Mouse (Mus musculus) kidney, postnatal 10 days (tissue): ENCODE measurements around the gene Tbc1d4.

ENCODE experiments used
- DNase-seq: peaks from one replicate; pipeline ENCODE4 v3.0.0; 2021; ENCODE audit warnings: mixed read lengths

The Tbc1d4 gene

DNA sequence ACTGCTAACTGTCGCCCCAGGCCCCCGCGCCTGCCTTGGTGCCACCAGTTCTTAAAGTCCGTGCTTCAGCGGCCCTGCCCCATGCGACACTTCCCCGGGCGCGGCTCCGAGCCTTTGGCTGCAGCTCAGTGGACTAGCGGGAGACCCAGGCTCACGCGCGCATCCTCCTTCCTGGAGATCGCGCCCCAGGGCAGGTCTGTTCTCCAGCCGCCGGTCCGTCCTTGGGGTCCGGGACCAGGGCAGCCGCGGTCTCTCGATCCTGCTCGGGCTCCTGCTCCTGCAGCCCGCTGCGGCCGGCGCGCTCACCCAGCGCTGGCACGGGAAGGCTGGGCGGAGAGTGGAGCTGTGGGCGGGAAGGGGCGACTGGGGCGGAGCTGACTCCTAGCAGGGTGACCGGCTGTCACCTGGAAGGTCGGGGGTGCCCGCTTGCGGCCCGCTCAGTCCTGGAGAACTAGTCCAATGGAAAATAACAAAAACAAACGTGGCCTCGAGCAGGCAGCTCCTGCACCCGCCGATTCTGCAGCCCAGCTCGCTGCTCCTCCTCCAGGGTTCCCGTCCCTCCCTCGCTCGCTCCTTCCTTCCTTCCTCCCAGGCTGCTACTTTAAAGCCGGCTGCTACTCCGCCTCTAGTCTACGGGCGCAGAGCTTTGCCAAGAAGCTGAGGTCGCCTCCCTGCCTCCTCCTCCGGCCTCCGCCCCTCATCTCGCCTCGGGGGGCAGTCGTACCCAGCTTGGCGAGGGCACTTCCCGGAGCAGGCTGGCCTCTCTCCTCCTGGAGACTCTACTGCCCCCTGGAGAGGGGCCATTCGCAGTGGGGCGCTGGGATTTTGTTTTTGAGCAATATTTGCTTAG, at the start of gene Tbc1d4:
Gene Tbc1d4 (minus strand): TSS at position 673 of the 850 bp plus-strand sequence.
- DNase-seq, result peak; percentile 89

- DNase-seq, result no peak
Measured at GRCm38 (mm10) chr14:101656307-101656706, 47.3 kb upstream of the Tbc1d4 start.

- peak; percentile 26 for DNase-seq
Measured at GRCm38 (mm10) chr14:101654526-101654909, 45.5 kb upstream of the Tbc1d4 start.

- DNase-seq, result peak; percentile 98
Measured at GRCm38 (mm10) chr14:101653581-101654525, 44.9 kb upstream of the Tbc1d4 start, which contains the start of gene Uchl3. Gene Uchl3, plus strand, starts transcription at chr14:101653967.

DNA sequence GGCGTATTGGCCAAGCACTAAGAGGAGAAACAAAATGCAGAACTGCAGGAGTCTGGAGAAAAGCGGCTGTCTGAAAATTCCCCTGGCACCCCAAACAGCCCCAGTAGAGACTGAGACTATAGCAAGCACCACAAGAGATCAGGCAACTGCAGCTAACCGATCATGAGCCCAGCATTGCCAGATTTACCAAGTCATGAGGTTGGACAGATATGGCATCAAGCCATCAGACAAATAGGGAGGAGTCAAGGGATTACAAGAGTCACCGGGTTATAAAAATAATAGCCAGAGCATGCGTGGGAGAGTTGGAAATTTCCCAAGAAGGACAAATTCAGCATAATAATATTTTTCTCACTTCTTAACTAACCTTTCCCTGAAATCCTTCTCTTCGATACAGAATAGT, 43.6 kb upstream of the Tbc1d4 start:
- DNase-seq, result no peak

- no peak for DNase-seq
Measured at GRCm38 (mm10) chr14:101650551-101650950, 41.6 kb upstream of the Tbc1d4 start.

DNA sequence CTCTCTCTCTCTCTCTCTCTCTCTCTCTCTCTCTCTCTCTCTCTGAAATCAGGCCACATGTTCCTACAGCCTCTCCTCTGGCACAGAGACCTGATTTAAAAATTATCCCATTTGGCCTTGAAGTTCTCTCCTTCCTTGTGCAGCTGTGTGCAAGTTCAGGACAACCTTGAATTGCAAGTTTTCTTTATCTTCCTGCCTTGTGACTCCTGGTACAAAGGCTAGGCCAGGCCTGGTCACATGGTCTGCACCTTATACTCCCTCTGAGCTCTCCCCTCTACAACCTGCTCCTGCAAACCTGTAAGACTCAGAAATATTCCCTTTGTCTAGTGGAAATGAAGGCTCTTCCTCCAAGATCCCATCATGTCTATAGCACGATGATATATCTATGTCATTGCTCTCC, 36.0 kb upstream of the Tbc1d4 start:
- no peak for DNase-seq

GRCm38 (mm10) chr14:101640153-101640843, 31.3 kb upstream of the Tbc1d4 start, which contains the start of gene Commd6:
Gene Commd6, minus strand, starts transcription at chr14:101640686.
- peak; percentile 94 for DNase-seq

- DNase-seq, result no peak
Measured at GRCm38 (mm10) chr14:101637381-101637780, 28.4 kb upstream of the Tbc1d4 start.

GRCm38 (mm10) chr14:101635765-101636164, 26.8 kb upstream of the Tbc1d4 start:
- DNase-seq, result no peak

- DNase-seq, result no peak
Measured at GRCm38 (mm10) chr14:101630548-101630947, 21.6 kb upstream of the Tbc1d4 start.

GRCm38 (mm10) chr14:101617680-101618079, 8.7 kb upstream of the Tbc1d4 start:
- no peak for DNase-seq

DNA sequence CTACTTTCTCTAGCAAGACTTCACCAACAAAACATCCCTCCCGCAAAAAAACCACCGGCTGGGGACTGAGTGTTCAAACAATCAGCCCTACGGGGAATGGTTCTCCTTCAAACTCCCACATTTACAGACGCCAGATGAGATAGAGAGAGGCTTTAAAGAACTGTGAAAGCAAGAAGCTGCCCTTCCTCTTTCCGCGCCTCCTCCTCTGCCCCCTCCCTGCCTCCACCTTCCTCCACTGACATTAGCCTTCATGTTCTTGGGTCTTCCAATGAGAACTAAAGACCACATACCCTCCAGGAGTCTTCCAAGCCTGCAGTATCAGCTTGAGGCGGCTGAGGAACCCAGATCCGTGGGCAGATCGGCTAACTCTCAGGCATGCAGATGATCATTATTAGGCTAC, 7.2 kb upstream of the Tbc1d4 start:
- no peak for DNase-seq

DNA sequence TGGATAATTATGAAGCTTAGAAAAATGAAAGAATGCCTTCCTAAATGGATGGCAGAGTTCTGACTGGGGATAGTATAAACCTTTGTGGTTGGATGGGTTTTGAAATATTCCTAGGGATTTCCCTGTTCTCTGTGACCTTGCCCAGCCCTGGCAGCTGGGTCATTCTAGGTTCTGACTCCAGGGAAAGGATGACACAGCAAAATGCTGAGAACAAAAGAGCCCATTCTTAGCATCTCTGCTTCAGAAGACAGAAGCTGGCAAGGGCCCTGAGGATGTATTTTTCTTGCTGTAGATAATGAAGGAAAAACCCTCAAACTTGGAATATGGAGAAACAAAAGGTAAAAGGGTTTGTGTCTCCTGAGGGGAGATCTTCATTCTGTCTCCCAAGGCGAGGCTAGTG, 4.2 kb upstream of the Tbc1d4 start:
- DNase-seq, result no peak

DNA sequence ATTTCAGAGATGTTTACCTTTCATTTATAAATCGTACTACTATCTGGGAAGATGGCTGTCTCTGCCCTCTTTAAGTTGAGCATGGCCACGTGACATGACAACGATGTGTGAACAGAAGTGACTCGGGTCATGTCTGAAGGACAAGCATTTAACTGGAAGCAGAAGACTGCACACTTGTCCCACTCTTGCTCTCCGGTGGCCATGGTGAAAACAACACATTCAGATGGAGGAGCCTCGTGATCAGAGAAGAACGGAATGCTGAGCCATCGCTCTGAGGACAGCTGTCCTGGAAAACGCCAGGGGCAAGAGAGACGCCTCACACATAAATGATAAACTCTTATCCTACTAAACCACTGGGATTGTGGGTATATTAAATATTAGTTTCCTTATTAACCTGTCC, 1.7 kb upstream of the Tbc1d4 start:
- no peak for DNase-seq

DNA sequence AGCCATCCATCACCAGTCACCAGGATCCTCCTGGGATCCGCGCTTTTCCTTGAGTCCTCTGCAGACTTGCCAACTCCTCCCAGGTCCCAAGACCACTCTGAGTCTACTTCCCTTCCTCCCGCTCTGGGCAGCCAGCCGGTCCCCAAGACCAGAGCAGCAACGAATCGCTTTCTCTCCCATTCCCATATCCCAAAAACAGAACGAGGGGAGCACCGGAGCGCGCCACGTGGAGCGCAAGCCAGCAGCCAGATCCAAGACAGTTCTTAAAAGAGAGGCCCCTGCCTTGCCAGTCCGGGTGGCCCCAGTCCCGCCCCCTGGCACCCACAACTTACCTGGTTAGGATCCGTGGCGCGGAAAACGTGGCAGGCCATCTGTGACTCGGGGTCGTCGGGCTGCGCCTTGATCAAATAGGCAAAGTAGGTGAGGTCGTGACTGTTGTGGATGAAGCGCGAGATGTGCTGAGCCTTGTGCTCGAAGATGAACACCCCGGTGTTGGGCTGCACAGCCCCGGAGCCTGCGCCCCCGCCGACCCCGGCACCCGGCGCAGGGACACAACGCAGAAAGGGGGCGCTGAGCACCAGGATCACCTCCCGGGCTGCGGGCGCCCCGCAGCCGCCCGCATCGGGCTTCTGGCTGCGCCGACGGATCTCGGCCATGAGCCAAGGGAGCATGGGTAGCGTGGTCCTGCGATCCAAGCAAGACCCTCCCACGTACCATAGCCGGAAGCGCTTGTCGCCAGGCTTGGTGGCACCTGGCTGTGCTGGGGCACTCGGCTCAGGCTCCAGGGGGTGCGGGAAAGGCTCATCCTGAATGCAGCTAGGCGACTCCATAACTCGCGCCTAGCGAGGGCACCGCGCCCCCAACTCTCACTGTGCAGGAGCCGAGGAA, 1.1 kb downstream of the Tbc1d4 start:
- peak; percentile 47 for DNase-seq

DNA sequence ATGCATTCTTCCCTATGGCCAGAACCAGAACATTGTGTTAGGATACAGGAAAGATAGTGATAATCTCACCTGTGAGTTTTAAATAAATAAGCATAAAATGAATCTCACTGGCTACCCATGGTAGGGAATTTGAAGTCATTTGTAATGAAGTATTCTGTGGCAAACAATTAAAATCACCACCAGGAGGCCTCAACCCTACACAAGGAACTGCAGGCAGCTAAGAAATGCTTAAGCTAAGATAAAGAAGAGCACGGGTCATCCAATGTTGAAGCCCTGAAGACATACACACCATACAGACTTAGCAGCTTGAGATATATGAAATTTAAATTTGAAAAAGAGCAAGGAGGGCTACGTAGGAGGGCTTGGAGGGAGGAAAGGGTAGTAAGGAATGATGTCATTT, 3.1 kb downstream of the Tbc1d4 start:
- no peak for DNase-seq

DNA sequence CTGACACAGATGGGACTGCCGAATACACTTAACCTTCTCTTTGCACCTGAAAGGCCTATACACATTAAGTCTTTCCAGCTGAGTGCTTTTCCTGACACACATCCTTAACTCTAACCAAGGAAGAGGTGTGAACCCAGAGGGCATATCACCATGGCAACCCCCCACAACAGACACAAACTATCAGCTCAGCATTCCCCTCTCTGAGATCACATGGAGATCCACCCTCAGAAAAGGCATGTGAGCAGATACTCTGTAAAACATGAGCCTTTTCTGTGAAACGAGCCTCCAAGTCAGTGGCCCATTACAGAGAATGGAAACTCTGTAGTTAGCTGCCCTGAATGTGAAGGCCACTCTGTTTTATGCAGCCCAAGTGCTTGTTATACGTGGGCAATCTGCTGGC, 6.1 kb downstream of the Tbc1d4 start:
- peak; percentile 24 for DNase-seq

DNA sequence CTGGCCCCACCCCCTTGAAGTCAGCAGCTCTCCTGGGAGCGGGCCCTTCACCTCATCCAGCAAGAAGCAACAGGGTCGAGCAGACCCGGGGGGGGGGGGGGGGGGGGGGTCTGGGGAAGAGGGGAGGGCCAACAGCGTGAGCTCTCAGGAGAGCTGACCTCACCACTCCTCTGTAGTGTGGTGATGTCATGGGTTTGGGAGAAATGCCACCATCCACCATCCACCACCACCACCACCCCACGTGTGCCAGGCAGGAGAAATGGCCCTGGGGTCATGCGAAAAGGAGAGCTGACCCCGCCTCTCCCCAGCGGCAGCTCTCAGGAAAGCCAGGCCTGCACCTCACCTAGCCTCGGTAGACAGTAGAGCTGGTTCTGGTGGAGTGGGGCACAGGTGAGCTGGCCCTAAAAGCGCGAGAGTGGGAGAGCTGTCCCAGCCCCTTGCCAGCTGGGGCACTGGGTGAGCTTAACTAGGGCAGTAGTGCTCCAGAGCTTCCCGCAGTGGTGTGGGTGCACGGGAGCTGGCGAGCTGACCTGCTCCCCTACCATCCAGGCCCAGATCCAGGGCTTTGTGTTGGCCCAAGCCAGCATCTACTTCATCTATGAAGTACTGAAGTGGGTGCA, 11.8 kb downstream of the Tbc1d4 start:
- no peak for DNase-seq

GRCm38 (mm10) chr14:101596691-101597090, 12.3 kb downstream of the Tbc1d4 start:
- no peak for DNase-seq
